Mouse (Mus musculus): ENCODE measurements around the gene Scgb2b18. TPM values are rescaled to one million over a fixed set of nuclear protein-coding genes. Genes with fewer than 3 reads are reported as not detected.
"Not testable (repeated sequence)": the region's sequence is repeated elsewhere in the genome, so short reads cannot be mapped to it uniquely, and the experiment has no call there.

Gene Scgb2b18
- total RNA-seq (2014; fragmentation: Nextera tagmentation) (not detected in 2 replicates), total RNA-seq (2017) (not detected in 2 replicates)

GRCm38 (mm10) chr7:33173764-33174163 lies at the start of gene Scgb2b18:
TSS of gene Scgb2b18 (minus strand) at chr7:33173864.
- ATAC-seq (replicated peaks; ENCODE audit: low FRiP score, low TSS enrichment, poor library complexity, severe bottlenecking) = not testable (repeated sequence)

GRCm38 (mm10) chr7:33185268-33185667 lies 11.6 kb upstream of the Scgb2b18 start, which contains the start of gene Scgb1b18:
TSS of gene Scgb1b18 (plus strand) at chr7:33185568.
- ATAC-seq (replicated peaks; ENCODE audit: low FRiP score, low TSS enrichment, poor library complexity, severe bottlenecking) = not testable (repeated sequence)

Other genes starting within 250 kb of the Scgb2b18 start
- not detected in 2 replicates for gene Scgb2b17, start 117.3 kb downstream of the Scgb2b18 start, total RNA-seq (2014; fragmentation: Nextera tagmentation)
- gene Scgb2b17, start 117.3 kb downstream of the Scgb2b18 start, total RNA-seq (2017) = not detected in 2 replicates
- not detected in 2 replicates for gene Scgb1b17, start 110.4 kb downstream of the Scgb2b18 start, total RNA-seq (2014; fragmentation: Nextera tagmentation)
- not detected in 2 replicates for gene Scgb1b17, start 110.4 kb downstream of the Scgb2b18 start, total RNA-seq (2017)
- gene Scgb1b18, start 11.7 kb upstream of the Scgb2b18 start, total RNA-seq (2014; fragmentation: Nextera tagmentation) = not detected in 2 replicates
- gene Scgb1b18, start 11.7 kb upstream of the Scgb2b18 start, total RNA-seq (2017) = not detected in 2 replicates
- not detected in 2 replicates for gene Scgb2b19, start 106.5 kb upstream of the Scgb2b18 start, total RNA-seq (2014; fragmentation: Nextera tagmentation)
- not detected in 2 replicates for gene Scgb2b19, start 106.5 kb upstream of the Scgb2b18 start, total RNA-seq (2017)
- not detected in 2 replicates for gene Scgb1b19, start 113.4 kb upstream of the Scgb2b18 start, total RNA-seq (2014; fragmentation: Nextera tagmentation)
- gene Scgb1b19, start 113.4 kb upstream of the Scgb2b18 start, total RNA-seq (2017) = not detected in 2 replicates
- not detected in 2 replicates for gene Scgb2b20, start 192.5 kb upstream of the Scgb2b18 start, total RNA-seq (2014; fragmentation: Nextera tagmentation)
- not detected in 2 replicates for gene Scgb2b20, start 192.5 kb upstream of the Scgb2b18 start, total RNA-seq (2017)
- not detected in 2 replicates for gene Scgb1b20, start 199.4 kb upstream of the Scgb2b18 start, total RNA-seq (2014; fragmentation: Nextera tagmentation)
- gene Scgb1b20, start 199.4 kb upstream of the Scgb2b18 start, total RNA-seq (2017) = not detected in 2 replicates